Comparison of ENCODE assay signal across 9 mouse cellular contexts in genomic region chr10:77150016-77150415, GRCm38 (mm10). TPM values are rescaled to one million over a fixed set of nuclear protein-coding genes. Genes with fewer than 3 reads are reported as not detected.
DNase-seq lines count a peak whose midpoint lies in the region; ATAC-seq lines count a peak whose summit lies in the region.
"Had no signal": no experiment of that assay in that cellular context is flagged by ENCODE, and none has a peak within 500 bp of the region (broad histone marks: within the 10 kb centered on the region; RNA-seq: fewer than 3 reads in every experiment).

No protein-coding gene starts in this region.

- peak overlapping the region; percentile 47 for H3K27ac ChIP-seq in heart, embryonic 15.5 days
- H3K27ac ChIP-seq in neural tube, embryonic 15.5 days (replicated peaks): no peak overlapping the region
- peak overlapping the region; percentile 8; the same call in 1 of the 2 replicates for H3K27ac ChIP-seq in hindbrain, embryonic 16.5 days (ENCODE audit: low read depth, low read length)

- H3K27me3 ChIP-seq in heart, embryonic 15.5 days: no peaks in the 10 kb centered on the region
- H3K27me3 ChIP-seq in neural tube, embryonic 15.5 days (replicated peaks): no peaks in the 10 kb centered on the region
- H3K27me3 ChIP-seq in hindbrain, embryonic 16.5 days (replicated peaks; ENCODE audit: control insufficient read depth, insufficient read depth, low read length): no peaks in the 10 kb centered on the region

- no peak overlapping the region for H3K9ac ChIP-seq in heart, embryonic 15.5 days
- no peak overlapping the region for H3K9ac ChIP-seq in neural tube, embryonic 15.5 days (replicated peaks)
- H3K9ac ChIP-seq in hindbrain, embryonic 16.5 days (ENCODE audit: low read depth, low read length): no peak overlapping the region

- H3K4me3 ChIP-seq in heart, embryonic 15.5 days: no peak overlapping the region
- no peak overlapping the region for H3K4me3 ChIP-seq in neural tube, embryonic 15.5 days (replicated peaks)
- H3K4me3 ChIP-seq in hindbrain, embryonic 16.5 days (ENCODE audit: low read length): no peak overlapping the region

- ATAC-seq in heart, embryonic 15.5 days (replicated peaks; ENCODE audit: insufficient number of reproducible peaks, insufficient read depth, low FRiP score, low read depth): no peak
- ATAC-seq in neural tube, embryonic 15.5 days (ENCODE audit: low FRiP score): no peak
- ATAC-seq in hindbrain, embryonic 16.5 days: no peak

- WGBS in heart, embryonic 15.5 days: 24% methylated on average over 8 of the region's 8 CpGs
- WGBS in neural tube, embryonic 15.5 days: 60% methylated on average over 8 of the region's 8 CpGs
- WGBS in hindbrain, embryonic 16.5 days: 47% methylated on average over 8 of the region's 8 CpGs

- H3K36me3 ChIP-seq in heart, embryonic 15.5 days: no peaks in the 10 kb centered on the region
- no peaks in the 10 kb centered on the region for H3K36me3 ChIP-seq in neural tube, embryonic 15.5 days
- no peaks in the 10 kb centered on the region for H3K36me3 ChIP-seq in hindbrain, embryonic 16.5 days (ENCODE audit: control insufficient read depth, insufficient read depth, low read length)

- peaks cover 57% of the 10 kb centered on the region for H3K4me1 ChIP-seq in heart, embryonic 15.5 days (replicated peaks)
- peaks cover 25% of the 10 kb centered on the region for H3K4me1 ChIP-seq in neural tube, embryonic 15.5 days
- H3K4me1 ChIP-seq in hindbrain, embryonic 16.5 days (ENCODE audit: control insufficient read depth, insufficient read depth, low read depth, low read length): peaks cover 21% of the 10 kb centered on the region

- intact Hi-C loops in heart, postnatal 25 days (cut with DNase I): no loop called here

- peak overlapping the region; percentile 44 for H3K4me2 ChIP-seq in heart, embryonic 15.5 days
- H3K4me2 ChIP-seq in neural tube, embryonic 15.5 days: no peak overlapping the region
- H3K4me2 ChIP-seq in hindbrain, embryonic 16.5 days (ENCODE audit: low read length): no peak overlapping the region

- no peak for DNase-seq in heart, postnatal 25 days (ENCODE audit: low spot score)
- DNase-seq in neural tube, embryonic 10.5 days (ENCODE audit: extremely low spot score, low spot score): peak; percentile 47
- no peak for DNase-seq in gastrocnemius, postnatal 10 days
- no peak for DNase-seq in adrenal gland, postnatal 25 days
- DNase-seq in gastrocnemius, postnatal 25 days: no peak
- DNase-seq: adrenal gland, postnatal 36 days had no signal

- H3K9me3 ChIP-seq in heart, embryonic 15.5 days (replicated peaks): no peaks in the 10 kb centered on the region
- no peaks in the 10 kb centered on the region for H3K9me3 ChIP-seq in neural tube, embryonic 15.5 days (replicated peaks)
- H3K9me3 ChIP-seq in hindbrain, embryonic 16.5 days (ENCODE audit: control insufficient read depth, low read length): no peaks in the 10 kb centered on the region

RNA-seq across cellular contexts. Expression of gene Col18a1, which starts 16.3 kb away (rescaled TPM):
- polyA plus RNA-seq in heart, embryonic 15.5 days (2015; fragmentation: Nextera tagmentation; extraction: Ambion mirVana): 108 and 136 TPM in 2 replicates
- 10 to 100 TPM; 13.0 to 15.3 TPM for total RNA-seq in heart, postnatal 25 days (2021)
- polyA plus RNA-seq in neural tube, embryonic 15.5 days (2015; fragmentation: Nextera tagmentation; extraction: Ambion mirVana): 37.5 and 48.2 TPM in 2 replicates
- polyA plus RNA-seq in hindbrain, embryonic 16.5 days (2015; fragmentation: Nextera tagmentation; extraction: Ambion mirVana): 26.4 and 41.9 TPM in 2 replicates
- 10 to 100 TPM; 34.6 to 45.0 TPM for total RNA-seq in gastrocnemius, postnatal 10 days (2021)
- total RNA-seq in adrenal gland, postnatal 25 days (2021): 26.1 and 29.6 TPM in 2 replicates
- 10 to 100 TPM in 1 of 2 experiments, 1 to 10 TPM in 1; 9.0 to 12.9 TPM for total RNA-seq in gastrocnemius, postnatal 25 days (2021)
